Mouse (Mus musculus) G1E (cell line): ENCODE results near the gene Esr2.

Experiments used
- CTCF ChIP-seq: IDR thresholded peaks from 2 replicates; pipeline ENCODE4 v1.5.1; 2012; ENCODE audit warnings: low read depth, low read length, inconsistent platforms, mixed read lengths
- GATA2 ChIP-seq: IDR thresholded peaks from 2 replicates; pipeline ENCODE4 v1.6.1; 2012; ENCODE audit warnings: low read depth, low read length, inconsistent platforms, borderline replicate concordance

DNA sequence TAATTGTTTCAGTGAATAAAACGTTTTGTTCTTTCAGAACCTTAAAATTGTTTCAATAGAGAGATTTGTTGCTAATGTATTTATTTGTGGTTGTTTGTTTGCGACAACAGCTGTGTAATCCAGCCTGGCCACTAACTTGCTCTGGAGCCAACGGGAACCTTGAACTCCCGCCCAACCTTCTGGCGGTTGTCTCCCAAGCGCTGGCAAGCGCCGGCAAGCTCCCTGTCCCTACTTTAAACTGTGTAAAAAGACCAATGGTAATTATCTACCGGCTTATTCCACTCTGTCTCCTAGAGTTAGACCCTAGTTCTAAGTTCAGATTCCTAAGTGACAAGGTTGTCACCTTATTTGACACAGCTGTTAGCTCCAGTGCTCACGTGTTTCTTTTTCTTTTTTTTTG, 48.2 kb downstream of the Esr2 start:
- TF ChIP-seq GATA2 (no peak), CTCF (no peak)
